Mouse (Mus musculus) natural killer cell, adult 2 months (primary cell): ENCODE results near the gene Knl1.
"Not testable (repeated sequence)": the region's sequence is repeated elsewhere in the genome, so short reads cannot be mapped to it uniquely, and the experiment has no call there.

ENCODE experiments used
- DNase-seq, 2 experiments: peaks; one replicate each; pipeline ENCODE4 v3.0.0; 2022; ENCODE audit warnings: low spot score in 2 of 2

Gene Knl1

DNA sequence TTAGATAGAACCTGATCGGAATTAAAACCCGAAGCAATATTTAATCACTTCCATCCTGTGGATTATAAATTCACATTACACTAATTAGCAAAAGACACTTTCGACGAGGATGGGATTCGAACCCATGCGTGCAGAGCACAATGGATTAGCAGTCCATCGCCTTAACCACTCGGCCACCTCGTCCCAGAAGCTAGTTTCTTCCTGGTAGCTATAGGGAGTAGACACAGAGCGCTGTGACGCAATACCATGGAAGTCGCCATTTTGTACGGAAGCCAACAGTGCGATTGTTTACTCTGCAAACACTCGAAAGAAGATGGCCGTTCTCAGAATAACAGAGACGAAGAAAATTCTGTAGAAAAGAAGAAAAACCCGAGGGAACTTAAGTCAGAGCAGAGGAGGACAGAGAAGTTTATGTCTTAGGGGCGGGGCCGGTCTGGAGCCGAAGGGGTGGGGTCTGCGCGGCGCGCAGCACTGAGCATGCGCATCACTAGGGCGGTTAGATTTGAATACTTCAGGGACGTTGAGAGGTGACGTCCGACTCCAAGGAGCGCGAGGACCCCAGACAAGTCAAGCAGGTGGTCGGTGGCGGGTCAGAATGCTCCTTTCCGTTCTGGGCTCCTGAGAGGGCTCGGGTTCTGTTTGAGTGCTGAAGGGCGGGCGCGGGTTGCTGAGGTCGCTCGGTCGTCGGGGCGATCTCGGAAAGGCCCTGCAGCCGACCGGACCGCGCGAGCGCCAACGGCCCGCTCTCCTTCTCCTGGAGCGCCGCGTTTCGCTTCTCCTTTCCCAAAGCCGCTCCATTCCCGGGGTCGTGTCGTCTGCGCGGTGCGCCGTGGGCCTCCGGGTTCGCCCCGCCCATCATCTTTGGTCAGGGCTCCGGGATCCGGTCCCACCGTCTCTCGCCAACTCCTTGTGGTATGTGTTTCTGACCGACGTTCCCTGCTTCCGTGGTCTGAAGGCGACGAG is at the start of gene Knl1:
Knl1 (plus strand) TSS at position 471 of the 963 bp plus-strand sequence.
- DNase-seq = peak; percentile 98 to 99

DNA sequence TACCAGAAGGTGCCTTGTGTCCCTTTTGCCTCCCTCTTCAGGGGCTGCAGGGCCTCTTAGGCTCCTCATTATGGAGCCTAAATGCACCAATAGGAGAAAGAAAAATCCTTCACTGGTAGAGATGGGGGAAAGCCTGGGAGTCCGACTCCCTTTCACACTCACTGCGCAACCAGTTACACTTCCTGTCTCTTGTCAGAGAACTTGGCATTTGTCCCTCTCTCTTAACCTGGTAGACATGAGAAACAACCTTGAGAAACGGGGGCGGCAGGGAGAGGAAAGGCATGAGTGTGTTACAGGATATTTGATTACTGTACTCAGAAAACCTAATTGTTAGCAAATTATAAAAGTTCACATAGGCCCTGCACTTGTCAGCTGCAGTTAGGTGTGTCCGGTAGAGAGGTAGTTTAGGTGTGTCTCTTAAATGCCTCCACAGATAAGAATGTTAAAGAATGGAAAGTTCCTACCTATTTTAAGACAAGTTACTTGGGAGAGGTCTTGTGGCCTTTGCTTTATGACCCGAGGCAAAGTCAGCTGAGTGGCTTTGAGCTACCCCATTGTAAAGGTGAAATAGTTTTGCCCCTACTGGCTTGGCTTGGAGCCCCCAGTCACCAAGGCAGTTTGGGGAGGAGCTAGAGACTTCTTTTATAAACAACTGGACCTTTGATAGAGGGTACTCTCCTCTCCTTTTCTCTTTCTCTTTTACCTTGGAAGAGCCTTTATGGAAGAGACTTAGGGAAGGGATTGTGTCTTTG is 48.6 kb upstream of the Knl1 start:
- DNase-seq = no peak

GRCm38 (mm10) chr2:118999025-118999639 is 47.8 kb upstream of the Knl1 start:
- no peak for DNase-seq

DNA sequence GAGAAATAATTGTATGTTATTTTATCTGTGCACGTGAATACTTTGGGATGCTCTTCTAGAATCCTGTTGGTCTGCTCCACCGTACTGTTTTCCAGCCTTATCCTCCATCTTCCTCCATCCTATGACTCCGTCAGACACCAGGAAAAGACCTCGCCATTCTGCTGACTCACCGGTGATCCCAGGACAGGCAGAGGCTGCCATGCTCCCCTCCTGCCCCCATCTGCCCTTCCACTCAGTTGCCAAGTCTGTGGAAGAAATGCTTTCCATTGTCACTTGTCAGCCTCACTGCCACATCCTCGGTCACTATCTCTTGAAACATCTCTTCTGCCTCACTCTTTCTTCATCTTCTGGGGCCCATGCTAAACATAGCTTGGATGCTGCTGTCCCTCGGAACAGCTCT is 40.0 kb upstream of the Knl1 start:
- no peak for DNase-seq

DNA sequence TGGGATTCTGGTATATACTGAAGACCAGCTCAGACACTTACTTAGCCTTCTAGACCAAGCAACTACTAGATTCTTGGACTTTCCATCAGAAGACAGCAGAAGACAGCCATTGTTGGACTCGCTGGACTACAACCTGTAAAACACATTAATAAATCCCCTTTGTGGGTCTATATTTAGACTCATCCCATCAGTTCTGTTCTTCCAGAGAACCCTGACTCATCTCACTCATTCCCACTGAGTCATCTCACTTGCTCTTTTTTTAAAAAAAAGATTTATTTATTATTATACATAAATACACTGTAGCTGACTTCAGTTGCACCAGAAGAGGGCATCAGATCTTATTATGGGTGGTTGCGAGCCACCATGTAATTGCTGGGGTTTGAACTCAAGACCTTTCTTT is 37.5 kb upstream of the Knl1 start:
- no peak for DNase-seq

GRCm38 (mm10) chr2:119014989-119015388 is 31.9 kb upstream of the Knl1 start:
- DNase-seq = no peak

GRCm38 (mm10) chr2:119015604-119016180 is 31.2 kb upstream of the Knl1 start:
- peak; percentile 17 to 34 for DNase-seq

GRCm38 (mm10) chr2:119016312-119016711 is 30.6 kb upstream of the Knl1 start:
- not testable (repeated sequence) for DNase-seq

DNA sequence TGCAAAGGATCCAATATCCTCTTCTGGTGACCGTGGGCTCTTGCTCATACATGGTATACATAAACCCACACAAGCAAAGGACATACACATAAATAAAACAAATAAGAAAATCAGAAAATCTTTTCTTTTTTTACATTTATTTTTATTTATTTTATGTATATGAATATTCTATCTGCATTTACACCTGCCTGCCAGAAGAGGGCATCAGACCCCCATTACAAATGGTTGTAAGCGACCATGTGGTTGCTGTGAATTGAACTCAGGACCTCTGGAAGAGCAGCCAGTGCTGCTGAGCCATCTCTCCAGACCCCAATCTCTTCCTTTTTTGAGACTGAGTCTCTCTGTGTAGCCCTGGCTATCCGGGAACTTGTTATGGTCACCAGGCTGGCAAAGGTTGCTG is 29.3 kb upstream of the Knl1 start:
- DNase-seq = no peak

DNA sequence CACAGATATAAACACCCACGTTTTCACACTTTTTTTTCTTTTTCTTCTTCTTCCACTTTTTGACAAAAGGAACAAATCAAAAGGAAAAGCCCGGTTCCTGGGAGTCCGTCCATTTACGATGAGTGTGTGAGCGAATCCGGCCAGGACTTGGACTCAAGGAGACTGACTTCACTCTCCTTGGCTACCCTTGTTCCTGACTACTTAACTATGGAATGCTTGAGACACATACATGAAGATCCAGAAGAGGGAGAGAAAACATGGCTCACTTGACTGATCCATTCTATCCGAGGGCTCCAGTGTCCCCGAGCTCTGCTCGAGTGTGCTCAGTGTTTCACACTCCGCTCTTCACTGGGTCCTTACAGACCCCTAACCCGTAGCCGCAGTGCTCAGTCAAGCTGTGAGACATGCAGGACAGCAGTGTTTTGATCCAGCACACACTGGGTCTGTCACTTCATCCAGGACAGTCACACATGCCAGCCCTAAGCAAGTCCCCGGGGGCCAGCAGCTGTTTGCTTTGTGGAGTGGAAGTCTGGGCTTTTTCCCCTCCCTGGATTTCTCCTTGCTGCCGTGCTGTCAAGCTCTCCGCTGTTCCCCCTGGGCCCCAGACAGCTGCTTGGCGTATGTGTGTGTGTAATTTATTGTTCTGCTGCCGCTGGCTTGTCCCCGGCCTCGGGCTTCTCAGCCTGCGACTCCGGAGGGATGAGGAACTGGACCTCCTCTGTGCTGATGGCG is 28.4 kb upstream of the Knl1 start:
- DNase-seq = no peak

GRCm38 (mm10) chr2:119019131-119019530 is 27.8 kb upstream of the Knl1 start:
- DNase-seq = no peak

GRCm38 (mm10) chr2:119019538-119019937 is 27.4 kb upstream of the Knl1 start:
- DNase-seq = no peak

GRCm38 (mm10) chr2:119023154-119023660 is 23.7 kb upstream of the Knl1 start:
- no peak for DNase-seq

DNA sequence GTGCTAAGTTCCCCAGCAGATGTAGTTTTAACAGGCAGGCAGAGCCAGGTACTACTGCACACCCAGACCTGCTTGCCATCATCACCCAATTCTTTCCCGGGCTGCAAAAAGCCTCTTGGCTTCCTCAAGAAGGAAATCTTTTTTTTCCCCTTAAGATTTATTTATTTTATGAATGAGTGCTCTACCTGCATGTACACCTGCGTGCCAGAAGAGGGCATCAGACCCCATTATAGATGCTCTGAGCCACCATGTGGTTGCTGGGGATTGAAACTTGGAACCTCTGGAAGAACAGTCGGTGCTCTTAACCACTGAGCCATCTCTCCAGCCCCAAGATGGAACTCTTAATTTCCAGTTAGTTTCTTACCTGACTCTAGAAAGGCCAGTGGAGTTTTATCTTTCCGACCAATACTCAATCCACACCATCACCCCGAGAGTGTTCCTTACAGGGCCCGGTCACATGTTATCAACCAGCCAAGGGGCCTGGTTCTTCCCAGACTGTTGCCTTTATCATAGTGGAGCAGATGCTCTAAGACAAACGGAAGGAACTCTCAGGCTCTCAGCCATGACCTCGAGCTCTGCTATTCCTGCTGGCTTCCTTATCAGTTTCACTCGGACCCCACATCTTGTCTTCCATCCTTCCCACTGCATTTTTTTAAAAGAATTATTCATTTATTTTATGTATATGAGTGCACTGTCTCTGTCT is 22.2 kb upstream of the Knl1 start:
- no peak for DNase-seq

- DNase-seq = no peak
Measured at GRCm38 (mm10) chr2:119025239-119025616, 21.7 kb upstream of the Knl1 start.

DNA sequence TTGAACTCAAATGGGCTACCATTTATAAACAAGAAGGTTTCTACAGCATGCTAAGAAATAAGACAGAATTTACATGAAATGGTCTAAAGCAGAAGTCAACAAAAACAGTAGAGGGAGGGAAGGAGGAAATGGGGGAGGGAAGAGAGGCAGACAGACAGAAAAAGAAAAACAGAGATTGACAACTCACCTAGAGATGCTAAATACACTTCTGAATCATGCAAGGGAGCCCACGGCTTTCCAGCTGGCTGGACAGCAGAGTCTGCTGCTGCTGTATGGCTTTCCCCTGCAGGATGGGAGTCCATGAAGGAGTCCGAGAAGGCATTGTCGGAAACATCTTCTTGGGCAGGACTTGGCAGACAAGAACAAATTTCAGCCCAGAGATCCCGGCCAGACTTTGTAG is 20.0 kb upstream of the Knl1 start:
- DNase-seq = no peak

DNA sequence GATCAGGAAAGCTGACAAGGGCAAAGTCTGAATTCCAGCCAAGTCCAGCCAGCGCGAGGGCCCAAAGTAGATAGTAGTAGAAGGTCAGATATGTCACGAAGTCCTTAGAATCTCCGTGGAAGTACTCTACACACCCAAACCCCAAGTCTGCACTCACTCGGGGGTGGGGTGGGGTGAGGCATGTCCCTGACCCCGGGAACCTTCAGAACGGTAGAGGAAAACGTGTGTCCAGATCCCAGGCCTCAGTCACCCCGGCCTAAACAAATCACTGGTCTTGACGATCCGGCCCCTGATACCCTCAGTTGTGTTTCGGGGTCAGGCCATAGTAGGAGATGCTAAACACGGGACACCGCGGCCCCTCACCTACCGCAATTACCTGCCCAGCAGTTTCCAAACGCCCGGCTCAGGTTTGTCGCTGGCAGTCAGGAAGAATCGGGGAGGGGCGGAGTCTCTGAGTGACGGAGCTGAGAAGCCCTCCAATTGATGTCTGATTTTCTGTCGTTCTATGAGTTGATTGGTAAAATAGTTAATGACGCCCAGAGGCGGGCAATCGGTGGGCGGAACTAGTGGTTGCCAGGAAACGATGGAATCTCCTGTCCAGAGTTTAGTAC is 17.9 kb upstream of the Knl1 start, which contains the start of gene Ccdc32:
Ccdc32 (minus strand) TSS at position 453 of the 611 bp plus-strand sequence.
- DNase-seq = peak; percentile 89 to 91

GRCm38 (mm10) chr2:119032191-119032590 is 14.7 kb upstream of the Knl1 start:
- no peak for DNase-seq

GRCm38 (mm10) chr2:119034656-119035396 is 12.1 kb upstream of the Knl1 start, which contains the start of gene Rpusd2:
Gene Rpusd2, plus strand, starts transcription at chr2:119034790.
- peak; percentile 87 to 91 for DNase-seq
